Mouse (Mus musculus): Measurements from ENCODE around the gene Parp16. TPM values are rescaled to one million over a fixed set of nuclear protein-coding genes. Genes with fewer than 3 reads are reported as not detected.

Gene Parp16
- total RNA-seq, 2 experiments from 2014 or later: 4.2 TPM

GRCm38 (mm10) chr9:65237616-65238015 lies 42.5 kb downstream of the Parp16 start:
- no peak for DNase-seq (ENCODE audit: low spot score)
- intact Hi-C loops (cut with DNase I): no loop called here

GRCm38 (mm10) chr9:65238191-65238760 lies 43.1 kb downstream of the Parp16 start:
- no peak for DNase-seq (ENCODE audit: low spot score)
- intact Hi-C loops (cut with DNase I): no loop called here

GRCm38 (mm10) chr9:65239176-65239575 lies 44.0 kb downstream of the Parp16 start:
- intact Hi-C loops (cut with DNase I): no loop called here
- no peak for DNase-seq (ENCODE audit: low spot score)

GRCm38 (mm10) chr9:65239731-65240130 lies 44.6 kb downstream of the Parp16 start:
- intact Hi-C loops (cut with DNase I): no loop called here
- DNase-seq (ENCODE audit: low spot score): no peak

- no peak for DNase-seq (ENCODE audit: low spot score)
- intact Hi-C loops (cut with DNase I): no loop called here
Observed at GRCm38 (mm10) chr9:65240587-65240986, 45.4 kb downstream of the Parp16 start.

GRCm38 (mm10) chr9:65241973-65242372 lies 46.8 kb downstream of the Parp16 start:
- no peak for DNase-seq (ENCODE audit: low spot score)
- intact Hi-C loops (cut with DNase I): no loop called here

GRCm38 (mm10) chr9:65243249-65243648 lies 48.1 kb downstream of the Parp16 start:
- no peak for DNase-seq (ENCODE audit: low spot score)
- intact Hi-C loops (cut with DNase I): no loop called here

GRCm38 (mm10) chr9:65244036-65244806 lies 49.1 kb downstream of the Parp16 start:
- intact Hi-C loops (cut with DNase I): no loop called here
- DNase-seq (ENCODE audit: low spot score): no peak

GRCm38 (mm10) chr9:65247502-65248376 lies 52.6 kb downstream of the Parp16 start:
- intact Hi-C loops (cut with DNase I): no loop called here

GRCm38 (mm10) chr9:65248377-65248690 lies 53.2 kb downstream of the Parp16 start:
- intact Hi-C loops (cut with DNase I): no loop called here
- peak; percentile 35 for DNase-seq (ENCODE audit: low spot score)

More at GRCm38 (mm10) chr9:65247502-65248376, 52.6 kb downstream of the Parp16 start:
- DNase-seq (ENCODE audit: low spot score): peak; percentile 49

- no peak for DNase-seq (ENCODE audit: low spot score)
- intact Hi-C loops (cut with DNase I): no loop called here
Observed at GRCm38 (mm10) chr9:65252026-65252425, 56.9 kb downstream of the Parp16 start.

- no peak for DNase-seq (ENCODE audit: low spot score)
- intact Hi-C loops (cut with DNase I): no loop called here
Observed at GRCm38 (mm10) chr9:65255906-65256600, 60.9 kb downstream of the Parp16 start.

GRCm38 (mm10) chr9:65257218-65257910 lies 62.2 kb downstream of the Parp16 start:
- DNase-seq (ENCODE audit: low spot score): no peak
- intact Hi-C loops (cut with DNase I): no loop called here

GRCm38 (mm10) chr9:65259366-65259765 lies 64.2 kb downstream of the Parp16 start:
- no peak for DNase-seq (ENCODE audit: low spot score)
- intact Hi-C loops (cut with DNase I): no loop called here

GRCm38 (mm10) chr9:65261591-65262230 lies 66.6 kb downstream of the Parp16 start:
- peak; percentile 57 for DNase-seq (ENCODE audit: low spot score)
- intact Hi-C loops (cut with DNase I): no loop called here

GRCm38 (mm10) chr9:65262641-65263120 lies 67.5 kb downstream of the Parp16 start:
- DNase-seq (ENCODE audit: low spot score): no peak
- intact Hi-C loops (cut with DNase I): no loop called here

GRCm38 (mm10) chr9:65264959-65265358 lies 69.8 kb downstream of the Parp16 start, which contains the start of gene Cilp:
Gene Cilp, plus strand, starts transcription at chr9:65265180.
- no peak for DNase-seq (ENCODE audit: low spot score)
- intact Hi-C loops (cut with DNase I): no loop called here

- no peak for DNase-seq (ENCODE audit: low spot score)
- intact Hi-C loops (cut with DNase I): no loop called here
Observed at GRCm38 (mm10) chr9:65267742-65268515, 72.8 kb downstream of the Parp16 start.
